Mouse (Mus musculus) erythroblast, embryonic 14.5 days (primary cell): Measurements from ENCODE around the gene Serpinb8.

Experiments used
- GATA1 ChIP-seq: IDR thresholded peaks from 2 replicates; pipeline ENCODE4 v1.6.1; 2012; ENCODE audit warnings: low read length, inconsistent platforms, mixed read lengths
- TAL1 ChIP-seq: IDR thresholded peaks from 3 replicates; pipeline ENCODE4 v1.6.1; 2012; ENCODE audit warnings: low read length, inconsistent platforms, mixed read lengths

DNA sequence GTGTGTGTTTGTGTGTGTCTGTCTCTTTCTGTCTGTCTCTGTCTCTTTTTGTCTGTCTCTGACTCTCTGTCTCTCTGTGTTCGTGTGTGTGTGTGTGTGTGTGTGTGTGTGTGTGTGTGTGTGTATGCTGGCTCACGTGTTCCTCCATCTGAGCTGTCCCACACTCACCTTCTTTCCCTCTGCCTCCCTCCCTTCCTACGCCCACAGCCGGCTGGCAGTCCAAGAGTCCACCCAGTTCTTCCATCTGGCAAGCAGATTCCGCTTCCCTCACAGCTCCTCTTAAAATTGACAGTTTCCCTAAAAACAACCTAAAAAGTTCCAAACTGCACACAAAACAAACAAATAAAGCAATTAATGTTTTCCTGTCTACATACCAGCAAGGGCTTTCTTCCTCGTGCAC is 55.3 kb downstream of the Serpinb8 start:
- no peak for TF ChIP-seq GATA1
- TF ChIP-seq TAL1, result no peak
